Mouse (Mus musculus) testis, adult 2 months (tissue): Measurements from ENCODE around the gene Ankle1. TPM values are rescaled to one million over a fixed set of nuclear protein-coding genes. Genes with fewer than 3 reads are reported as not detected.
"Not testable (repeated sequence)": the region's sequence is repeated elsewhere in the genome, so short reads cannot be mapped to it uniquely, and the experiment has no call there.

ENCODE experiments used
- H3K27ac ChIP-seq: fragments of 200-500 bp; 2 replicates; pipeline ENCODE4 v1.5.1; 2012; ENCODE audit warnings: low read depth, low read length; ENCODE audit not compliant: control insufficient read depth, insufficient read depth
- H3K27me3 ChIP-seq: fragments of 200-500 bp; 2 replicates; pipeline ENCODE4 v1.6.1; 2012; ENCODE audit warnings: mild to moderate bottlenecking, low read length, moderate library complexity; ENCODE audit not compliant: control insufficient read depth, insufficient read depth
- H3K36me3 ChIP-seq: fragments of 200-500 bp; 2 replicates; pipeline ENCODE4 v1.6.1; 2012; ENCODE audit warnings: mild to moderate bottlenecking, low read length; ENCODE audit not compliant: control insufficient read depth, insufficient read depth
- H3K4me1 ChIP-seq: fragments of 200-500 bp; 2 replicates; pipeline ENCODE4 v1.6.1; 2012; ENCODE audit warnings: low read length; ENCODE audit not compliant: control insufficient read depth, insufficient read depth
- H3K4me3 ChIP-seq: fragments of 200-500 bp; 2 replicates; pipeline ENCODE4 v1.5.1; 2012; ENCODE audit warnings: low read depth, mild to moderate bottlenecking, low read length, moderate library complexity, mixed read lengths; ENCODE audit not compliant: control insufficient read depth
- CTCF ChIP-seq: fragments of 200-500 bp; IDR thresholded peaks from 2 replicates; pipeline ENCODE4 v1.5.1; 2012; ENCODE audit warnings: low read depth, mild to moderate bottlenecking, inconsistent platforms, low read length, moderate library complexity; ENCODE audit not compliant: control insufficient read depth, insufficient read depth, insufficient replicate concordance
- POLR2A ChIP-seq: fragments of 200-500 bp; IDR thresholded peaks from 2 replicates; pipeline ENCODE4 v1.6.1; 2012; ENCODE audit warnings: low read depth, mild to moderate bottlenecking, inconsistent platforms, low read length, moderate library complexity; ENCODE audit not compliant: control insufficient read depth
- polyA plus RNA-seq: library from polyadenylated mRNA; depleted of rRNA; stranded (reverse); fragments of >200 nt; gene quantifications from 2 replicates; pipeline ENCODE4 v1.2.3, GENCODE M21; 2012

The Ankle1 gene
- polyA plus RNA-seq, 1 experiment, result 2.3 TPM

GRCm38 (mm10) chr8:71411535-71412273 is 5.9 kb downstream of the Ankle1 start:
- Histone ChIP-seq H3K4me1 (peaks cover 1% of the 10 kb centered on the region), H3K27me3 (no peaks in the 10 kb centered on the region), H3K4me3 (no peak overlapping the region), H3K27ac (no peak overlapping the region), H3K36me3 (no peaks in the 10 kb centered on the region)
- TF ChIP-seq CTCF (no peak), POLR2A (no peak)

DNA sequence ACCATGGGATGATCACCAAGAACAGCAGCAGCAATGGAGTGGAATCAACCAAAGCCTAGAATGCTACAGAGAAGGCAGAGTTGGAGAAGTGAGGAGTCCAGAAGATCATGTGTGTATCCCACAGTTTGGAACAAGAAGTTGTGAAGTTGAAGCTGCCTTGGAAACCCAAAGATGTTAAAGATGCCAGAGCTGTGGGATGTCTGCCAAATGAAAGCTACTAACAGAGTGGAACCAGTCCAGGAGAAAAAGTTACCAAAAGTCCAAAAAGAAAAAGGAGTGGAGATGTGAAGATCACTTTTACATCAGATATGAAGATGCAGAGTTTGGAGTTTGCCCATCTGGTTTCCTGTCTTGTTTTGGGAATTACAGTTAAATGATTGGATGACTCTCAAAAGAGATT is 16.3 kb downstream of the Ankle1 start:
- Histone ChIP-seq H3K27me3 (no peaks in the 10 kb centered on the region), H3K36me3 (no peaks in the 10 kb centered on the region), H3K4me3 (no peak overlapping the region), H3K4me1 (no peaks in the 10 kb centered on the region), H3K27ac (no peak overlapping the region)
- TF ChIP-seq CTCF (no peak), POLR2A (no peak)

GRCm38 (mm10) chr8:71432935-71433334 is 27.1 kb downstream of the Ankle1 start:
- not testable (repeated sequence) for H3K27me3 ChIP-seq, H3K27ac ChIP-seq, H3K4me1 ChIP-seq, H3K36me3 ChIP-seq, H3K4me3 ChIP-seq

DNA sequence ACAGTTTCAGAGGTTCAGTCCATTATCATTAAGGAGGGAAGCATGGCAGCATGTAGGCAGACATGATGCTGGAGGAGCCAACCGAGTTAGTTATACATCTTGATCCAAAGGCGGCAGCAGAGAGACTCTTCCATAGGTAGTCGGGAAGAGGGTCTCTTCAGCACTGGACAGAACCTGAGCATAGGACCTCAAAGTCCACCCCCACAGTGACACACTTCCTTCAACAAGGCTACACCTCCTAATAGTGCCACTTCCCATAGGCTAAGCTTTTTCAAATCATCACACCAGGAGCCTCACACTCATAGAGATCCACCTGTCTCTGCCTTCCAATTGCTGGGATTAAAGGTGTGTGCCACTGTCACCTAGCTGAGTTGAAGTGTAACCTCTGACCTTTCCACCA is 31.2 kb downstream of the Ankle1 start:
- Histone ChIP-seq H3K27ac (no peak overlapping the region), H3K4me1 (peaks cover 3% of the 10 kb centered on the region), H3K4me3 (no peak overlapping the region), H3K27me3 (no peaks in the 10 kb centered on the region), H3K36me3 (no peaks in the 10 kb centered on the region)
- TF ChIP-seq CTCF (no peak), POLR2A (no peak)

DNA sequence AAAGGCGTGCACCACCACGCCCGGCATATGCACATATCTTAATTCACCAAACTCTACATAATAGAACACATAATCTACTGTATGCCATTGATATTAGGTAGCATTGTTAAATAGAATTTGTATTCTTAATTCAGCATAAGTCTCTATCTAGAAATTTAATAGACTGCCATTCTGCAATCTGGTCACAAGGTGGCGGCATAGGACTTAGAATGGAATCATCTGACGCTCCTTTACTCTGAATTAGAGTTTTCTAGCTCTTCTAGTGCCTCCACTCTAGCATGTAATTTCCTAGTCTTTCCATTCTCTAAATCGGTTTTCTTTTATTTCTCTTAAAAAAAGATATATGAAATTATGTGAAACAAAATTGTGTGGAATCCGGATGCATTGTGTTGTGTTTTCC is 35.6 kb downstream of the Ankle1 start:
- H3K27me3 ChIP-seq, result no peaks in the 10 kb centered on the region
- peaks cover 6% of the 10 kb centered on the region for H3K4me1 ChIP-seq
- TF ChIP-seq CTCF, result no peak
- TF ChIP-seq POLR2A, result no peak
- H3K36me3 ChIP-seq, result no peaks in the 10 kb centered on the region
- H3K27ac ChIP-seq, result no peak overlapping the region
- no peak overlapping the region for H3K4me3 ChIP-seq

- H3K4me3 ChIP-seq, result no peak overlapping the region
- no peak overlapping the region for H3K27ac ChIP-seq
- no peaks in the 10 kb centered on the region for H3K36me3 ChIP-seq
- TF ChIP-seq CTCF (no peak), POLR2A (no peak)
- peaks cover 6% of the 10 kb centered on the region for H3K4me1 ChIP-seq
- no peaks in the 10 kb centered on the region for H3K27me3 ChIP-seq
These were observed 39.3 kb downstream of the Ankle1 start for GRCm38 (mm10) chr8:71445096-71445495.

DNA sequence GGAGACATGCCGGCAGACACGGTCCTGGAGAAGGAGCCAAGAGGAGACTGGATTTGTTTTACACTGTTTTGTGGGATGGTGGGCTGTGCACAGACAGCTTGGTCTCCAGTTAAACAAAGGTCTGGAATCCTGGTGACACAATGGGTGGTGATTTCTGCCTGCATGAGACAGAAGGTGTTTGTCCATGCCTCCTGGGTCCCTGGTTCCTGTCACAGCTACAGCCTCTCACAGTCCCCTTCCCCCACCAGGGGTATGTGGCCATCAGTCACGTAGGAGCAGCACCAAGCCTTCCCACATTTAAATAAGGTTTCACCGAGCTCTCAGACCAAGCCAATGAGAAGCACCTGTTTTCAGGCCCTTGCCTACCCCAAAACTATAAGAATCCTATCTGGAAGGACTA is 45.5 kb downstream of the Ankle1 start:
- Histone ChIP-seq H3K27ac (no peak overlapping the region), H3K27me3 (no peaks in the 10 kb centered on the region), H3K4me3 (no peak overlapping the region), H3K36me3 (no peaks in the 10 kb centered on the region), H3K4me1 (no peaks in the 10 kb centered on the region)
- TF ChIP-seq CTCF (no peak), POLR2A (no peak)

DNA sequence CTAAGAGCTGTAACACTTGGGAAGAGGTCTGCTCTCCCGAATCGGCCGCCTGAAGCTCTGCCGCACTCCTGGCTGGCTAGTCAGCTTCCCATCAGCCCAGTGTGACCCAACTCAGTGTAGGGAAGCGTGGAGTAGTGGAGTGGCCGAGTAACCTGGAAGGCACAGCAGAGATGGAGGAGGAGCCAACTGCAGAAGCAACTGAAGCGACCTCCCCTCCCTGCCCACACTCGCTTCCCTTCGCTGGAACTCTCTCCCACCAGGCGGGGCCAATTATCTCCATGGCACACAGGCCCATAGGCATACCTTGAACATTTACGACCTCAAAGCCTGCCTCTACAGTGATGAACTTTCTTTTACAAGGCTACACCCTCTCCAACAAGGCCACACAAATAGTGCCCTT is 46.0 kb downstream of the Ankle1 start:
- no peaks in the 10 kb centered on the region for H3K27me3 ChIP-seq
- no peaks in the 10 kb centered on the region for H3K36me3 ChIP-seq
- no peak overlapping the region for H3K27ac ChIP-seq
- no peaks in the 10 kb centered on the region; the same call in 1 of the 2 replicates for H3K4me1 ChIP-seq
- no peak overlapping the region for H3K4me3 ChIP-seq
- TF ChIP-seq POLR2A (no peak), CTCF (no peak)
